Mouse (Mus musculus): ENCODE measurements at regions not wholly inside any gene's neighbourhood (a gene's known extent, or its start where the extent isn't known, plus 50 kb on each side); places are given as distances from the start of the nearest gene placed in this dataset.
A peak's percentile ranks its signal among the peaks of the same experiment; 100 is the strongest.

GRCm38 (mm10) chr17:75894934-75895333, 343.2 kb upstream of the Fam98a start:
- peak in 1 of 2 experiments; percentile 25 for DNase-seq

GRCm38 (mm10) chr17:75893559-75893958, 341.8 kb upstream of the Fam98a start:
- DNase-seq = no peak

- no peak for DNase-seq
Measured at GRCm38 (mm10) chr17:75892156-75892555, 340.4 kb upstream of the Fam98a start.

- no peak for DNase-seq
Measured at GRCm38 (mm10) chr17:75891564-75891963, 339.8 kb upstream of the Fam98a start.

GRCm38 (mm10) chr17:75877848-75878247, 326.1 kb upstream of the Fam98a start:
- DNase-seq = no peak

- no peak for DNase-seq
Measured at GRCm38 (mm10) chr17:75876895-75877294, 325.1 kb upstream of the Fam98a start.

- no peak for DNase-seq
Measured at GRCm38 (mm10) chr17:75874535-75874934, 322.8 kb upstream of the Fam98a start.

GRCm38 (mm10) chr17:75870492-75870891, 318.7 kb upstream of the Fam98a start:
- DNase-seq = no peak

- DNase-seq = no peak
Measured at GRCm38 (mm10) chr17:75857015-75857414, 305.3 kb upstream of the Fam98a start.

GRCm38 (mm10) chr17:75815997-75816626, 264.4 kb upstream of the Fam98a start:
- DNase-seq = no peak

GRCm38 (mm10) chr17:75812163-75812562, 260.4 kb upstream of the Fam98a start:
- DNase-seq = no peak

GRCm38 (mm10) chr17:75808524-75809326, 257.0 kb upstream of the Fam98a start:
- DNase-seq = no peak

GRCm38 (mm10) chr17:75808025-75808424, 256.3 kb upstream of the Fam98a start:
- no peak for DNase-seq

GRCm38 (mm10) chr17:75804358-75804757, 252.6 kb upstream of the Fam98a start:
- DNase-seq = no peak

GRCm38 (mm10) chr17:75796380-75796779, 244.6 kb upstream of the Fam98a start:
- no peak for DNase-seq

GRCm38 (mm10) chr17:75795772-75796171, 244.0 kb upstream of the Fam98a start:
- no peak for DNase-seq

- peak in 1 of 2 experiments; percentile 32 for DNase-seq
Measured at GRCm38 (mm10) chr17:75779770-75780169, 228.0 kb upstream of the Fam98a start.

- peak in 1 of 2 experiments; percentile 12 for DNase-seq
Measured at GRCm38 (mm10) chr17:75776611-75777010, 224.9 kb upstream of the Fam98a start.

- no peak for DNase-seq
Measured at GRCm38 (mm10) chr17:75775518-75775917, 223.8 kb upstream of the Fam98a start.

GRCm38 (mm10) chr17:75772861-75773260, 221.1 kb upstream of the Fam98a start:
- no peak for DNase-seq

- no peak for DNase-seq
Measured at GRCm38 (mm10) chr17:75768654-75769053, 216.9 kb upstream of the Fam98a start.

- DNase-seq = no peak
Measured at GRCm38 (mm10) chr17:75763391-75763790, 211.6 kb upstream of the Fam98a start.

GRCm38 (mm10) chr17:75756487-75756886, 204.7 kb upstream of the Fam98a start:
- no peak for DNase-seq

- DNase-seq = no peak
Measured at GRCm38 (mm10) chr17:75716458-75716857, 164.7 kb upstream of the Fam98a start.
